Mouse (Mus musculus) thymus, adult 18-20 months (tissue): ENCODE measurements around the gene Anapc16.
"Not testable (repeated sequence)": the region's sequence is repeated elsewhere in the genome, so short reads cannot be mapped to it uniquely, and the experiment has no call there.

Source experiments
- DNase-seq, 2 experiments: peaks; one replicate each; pipeline ENCODE4 v3.0.0; 2022; ENCODE audit warnings: mixed read lengths in 2 of 2

Anapc16 gene

DNA sequence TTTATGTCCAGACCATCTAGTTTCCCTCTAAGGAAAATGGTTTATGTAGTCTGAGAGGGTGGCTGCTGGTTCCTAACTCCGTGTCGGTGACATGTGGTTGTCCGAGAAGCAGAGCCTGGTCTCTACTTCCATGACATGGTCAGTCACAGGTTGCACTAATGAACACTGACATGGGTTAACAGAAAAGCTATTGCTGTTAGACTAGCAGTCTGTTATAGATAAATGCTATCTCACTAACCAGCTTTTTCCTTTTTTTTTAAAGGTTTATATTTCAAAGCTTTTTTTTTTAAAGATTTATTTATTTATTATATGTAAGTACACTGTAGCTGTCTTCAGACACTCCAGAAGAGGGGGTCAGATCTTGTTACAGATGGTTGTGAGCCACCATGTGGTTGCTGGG, 3.9 kb downstream of the Anapc16 start:
- no peak for DNase-seq

DNA sequence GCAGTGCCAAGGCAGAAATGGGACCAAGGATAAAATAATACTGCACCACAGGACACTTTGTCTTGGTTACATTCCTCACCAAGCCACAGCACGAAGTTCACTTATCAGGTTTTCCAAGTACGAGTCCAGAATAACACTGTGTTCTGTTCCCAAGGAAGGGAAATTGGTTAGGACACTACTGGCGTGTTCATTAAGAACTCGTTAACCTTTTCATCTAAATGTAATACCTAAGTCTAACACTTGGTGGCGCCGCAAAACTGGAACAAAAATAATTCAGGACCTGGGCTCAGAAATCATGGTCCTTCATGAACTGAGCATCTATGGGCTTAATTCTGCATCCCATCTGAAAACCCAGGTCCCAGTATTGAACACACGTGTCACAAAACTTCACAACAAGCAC, 5.3 kb downstream of the Anapc16 start:
- DNase-seq = no peak

DNA sequence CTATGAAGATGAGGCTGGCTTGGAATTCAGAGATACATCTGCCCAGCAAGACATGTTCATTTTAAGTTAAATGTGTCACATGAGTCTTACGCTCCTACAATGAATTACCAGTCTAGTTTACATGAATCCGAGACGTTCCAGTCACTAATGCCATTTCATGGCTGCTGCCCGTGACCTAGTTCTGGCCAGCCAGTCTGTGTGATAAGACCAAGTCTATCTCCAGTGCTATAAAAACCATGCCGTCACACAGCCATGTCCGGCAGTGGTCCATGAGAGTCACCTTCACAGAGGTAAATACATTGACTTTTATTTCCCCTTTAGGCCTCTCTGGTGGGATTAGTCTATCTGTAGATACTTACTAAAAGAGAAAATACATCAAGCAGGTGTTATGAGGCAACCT, 7.0 kb downstream of the Anapc16 start:
- DNase-seq = no peak

DNA sequence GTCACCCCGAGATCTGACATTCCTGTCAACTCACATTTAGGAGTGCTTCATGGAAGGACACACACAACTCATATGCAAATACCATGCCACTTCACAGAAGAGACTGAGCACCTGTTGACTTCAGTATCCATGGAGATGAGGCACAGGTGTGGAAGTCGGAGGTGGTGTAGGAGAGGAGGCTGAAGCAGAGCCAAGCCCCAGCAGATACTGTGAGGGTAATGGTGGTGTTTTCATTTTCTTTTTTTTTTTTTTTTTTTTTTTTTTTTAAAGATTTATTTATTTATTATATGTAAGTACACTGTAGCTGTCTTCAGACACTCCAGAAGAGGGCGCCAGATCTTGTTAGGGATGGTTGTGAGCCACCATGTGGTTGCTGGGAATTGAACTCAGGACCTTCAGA, 9.1 kb downstream of the Anapc16 start:
- not testable (repeated sequence) for DNase-seq

DNA sequence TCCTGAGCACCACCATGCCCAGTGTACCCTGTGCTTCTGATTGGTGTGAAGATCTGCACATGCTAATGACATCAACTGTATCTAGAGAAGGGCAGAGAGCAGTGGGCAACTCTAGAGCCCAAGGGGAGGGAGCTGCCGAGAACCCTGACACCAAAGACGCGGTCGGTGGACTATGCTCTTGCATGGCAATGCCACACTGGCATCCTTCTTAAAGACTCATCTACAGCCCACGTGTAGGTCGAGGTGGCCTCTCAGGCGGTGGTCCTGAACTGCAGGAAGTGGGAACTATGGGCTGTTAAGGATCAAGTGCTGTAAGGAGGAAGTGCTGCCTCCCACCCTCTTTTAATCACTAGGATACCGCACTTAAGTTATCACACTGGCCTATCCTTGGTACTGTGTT, 10.9 kb downstream of the Anapc16 start:
- DNase-seq = no peak

DNA sequence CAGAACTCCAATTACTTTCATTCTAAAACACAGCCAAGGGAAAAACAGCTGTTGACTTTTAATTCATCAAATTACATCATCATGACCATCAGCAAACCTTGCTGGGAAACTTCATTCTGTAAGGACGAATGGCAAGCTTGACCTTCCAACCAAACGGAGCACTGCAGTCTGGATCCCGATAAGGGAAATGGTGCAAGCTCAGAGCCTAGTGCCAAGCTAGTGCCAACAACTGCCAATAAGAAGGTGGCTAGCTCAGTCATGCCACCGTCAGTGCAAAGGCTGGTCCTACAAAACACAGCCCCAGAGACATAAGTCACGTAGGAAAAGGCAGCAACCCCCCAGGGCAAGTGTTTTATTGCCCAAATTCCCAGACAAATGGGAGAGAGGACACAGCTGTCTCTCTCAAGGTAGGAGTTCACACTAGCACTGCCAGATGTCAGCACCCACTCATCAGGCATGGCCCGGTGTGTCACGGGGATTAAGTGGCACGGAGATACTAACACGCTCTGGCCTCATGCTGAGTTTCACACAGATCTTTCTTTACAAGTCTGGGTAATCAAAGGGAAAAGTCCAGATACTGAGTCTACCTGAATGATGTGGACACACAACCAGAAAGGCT, 11.6 kb downstream of the Anapc16 start:
- no peak for DNase-seq

DNA sequence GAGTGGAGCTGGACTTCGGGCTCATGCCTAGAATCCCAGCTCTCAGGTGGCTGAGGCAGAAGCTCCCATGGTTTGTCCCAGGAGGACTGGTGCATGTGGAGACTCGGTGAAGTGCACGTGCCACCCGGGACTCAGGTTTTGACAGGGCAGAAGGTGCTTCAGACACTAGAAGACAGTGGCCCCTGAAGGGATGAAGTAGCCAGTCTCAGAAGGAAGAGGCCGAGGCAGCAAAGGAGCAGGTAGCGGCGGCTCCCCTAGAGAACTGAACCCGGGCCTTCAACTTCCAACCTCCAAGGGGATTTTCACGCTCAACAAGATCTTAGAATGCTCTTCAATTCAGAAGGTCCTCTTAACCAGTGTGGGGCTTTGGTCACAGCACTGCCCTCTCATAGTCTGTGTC, 12.5 kb downstream of the Anapc16 start:
- DNase-seq = no peak

DNA sequence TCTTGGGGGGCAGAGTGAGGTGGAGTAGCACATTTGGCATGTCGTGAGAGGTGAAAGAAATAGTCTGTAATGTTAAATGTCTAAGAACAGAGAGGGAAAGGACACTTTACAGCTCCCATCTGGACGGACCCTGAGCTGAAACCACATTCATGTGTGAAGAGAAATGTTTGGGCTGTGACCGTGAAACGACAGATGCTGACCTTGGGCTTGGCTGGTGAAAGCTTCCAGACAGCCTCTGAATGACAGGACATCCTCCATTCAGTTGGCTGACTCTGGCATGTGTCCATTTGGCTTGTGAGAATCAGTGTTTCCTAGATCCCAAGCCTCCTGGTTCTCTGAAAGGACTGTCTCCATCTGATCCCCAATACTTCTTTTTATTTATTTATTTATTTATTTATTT, 14.9 kb downstream of the Anapc16 start:
- no peak for DNase-seq

DNA sequence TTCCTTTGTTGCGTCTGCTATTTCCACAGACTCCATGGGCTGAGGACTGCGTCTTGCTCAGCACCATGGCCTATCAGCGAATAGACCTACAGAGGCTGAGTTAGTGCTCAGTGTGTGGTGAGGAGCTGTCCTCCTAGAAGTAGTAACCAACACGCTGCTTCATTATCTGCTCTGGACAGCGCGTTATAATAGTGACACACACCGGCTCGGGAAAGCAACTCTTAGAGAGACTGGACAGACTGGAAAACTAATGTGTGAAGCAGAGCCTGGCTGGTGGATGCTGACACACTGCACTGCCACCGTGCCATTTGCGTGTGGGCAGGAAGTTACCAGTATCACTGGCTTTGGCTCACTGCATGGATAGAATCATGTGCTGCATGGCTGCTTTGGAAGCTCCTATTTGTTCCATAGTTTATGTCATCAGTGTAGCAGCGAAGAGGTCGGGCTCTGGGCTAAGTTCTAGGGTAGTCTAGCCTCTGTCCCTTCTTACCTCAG, 20.5 kb downstream of the Anapc16 start:
- no peak for DNase-seq

DNA sequence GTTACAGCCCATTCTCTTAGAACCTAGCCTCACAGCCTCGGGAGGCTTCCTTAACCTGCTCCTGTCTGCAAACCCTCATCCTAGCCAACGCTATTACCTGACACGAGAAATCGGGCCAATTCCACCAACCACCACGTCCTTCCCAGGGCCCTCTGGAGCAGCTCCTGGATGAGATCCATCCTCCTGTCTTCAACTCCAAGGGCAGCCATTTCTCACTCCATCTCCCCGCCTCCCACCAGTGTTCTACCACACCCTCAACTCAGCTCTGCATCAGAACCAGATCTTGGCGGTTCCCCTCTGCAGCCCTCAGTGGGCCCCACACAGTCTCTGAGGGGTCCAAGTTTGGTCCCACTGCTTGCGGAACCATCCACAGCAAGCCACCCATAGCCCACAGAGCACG, 21.1 kb downstream of the Anapc16 start:
- peak in 1 of 2 experiments; percentile 36 for DNase-seq

DNA sequence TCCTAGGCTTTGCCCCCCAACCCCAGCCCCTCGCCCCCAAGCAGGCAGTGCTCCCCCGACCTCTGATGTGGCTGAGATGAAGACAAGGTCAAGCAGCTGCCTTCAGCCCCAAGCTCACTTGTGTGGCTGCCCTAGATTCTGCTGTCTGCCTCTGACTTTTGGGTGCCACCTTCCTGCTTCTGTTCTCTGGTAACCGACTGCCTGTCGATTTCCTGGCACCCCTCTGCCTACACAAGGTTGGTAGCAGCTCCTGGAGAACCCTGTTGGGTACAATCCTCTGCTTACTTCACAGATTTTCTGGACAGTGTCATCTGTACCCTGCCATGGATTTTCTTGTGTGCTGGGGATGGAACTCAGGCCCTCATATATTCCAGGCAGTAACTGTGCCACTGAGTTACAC, 21.6 kb downstream of the Anapc16 start:
- DNase-seq = peak in 1 of 2 experiments; percentile 76

DNA sequence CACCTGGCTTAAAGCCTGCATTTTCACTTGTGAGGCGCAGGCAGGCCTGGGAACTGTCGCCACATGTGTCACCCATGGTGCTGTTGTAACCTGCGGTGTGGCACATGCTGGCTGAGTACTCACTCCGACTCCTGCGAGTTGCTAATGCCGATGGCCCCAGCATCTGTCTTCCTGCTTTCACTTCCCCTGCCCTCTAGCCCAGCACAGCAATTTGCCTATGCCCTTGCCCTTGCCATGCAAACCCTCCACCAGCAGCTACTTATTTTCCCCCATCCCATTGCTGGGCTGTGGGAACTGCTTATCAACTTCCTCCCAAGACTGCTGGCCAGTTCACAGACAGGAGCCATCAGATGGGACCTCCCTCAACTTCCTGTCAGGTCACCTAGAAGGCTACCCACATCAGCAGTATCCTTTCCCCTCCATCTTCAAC, 22.1 kb downstream of the Anapc16 start:
- peak in 1 of 2 experiments; percentile 70 for DNase-seq

DNA sequence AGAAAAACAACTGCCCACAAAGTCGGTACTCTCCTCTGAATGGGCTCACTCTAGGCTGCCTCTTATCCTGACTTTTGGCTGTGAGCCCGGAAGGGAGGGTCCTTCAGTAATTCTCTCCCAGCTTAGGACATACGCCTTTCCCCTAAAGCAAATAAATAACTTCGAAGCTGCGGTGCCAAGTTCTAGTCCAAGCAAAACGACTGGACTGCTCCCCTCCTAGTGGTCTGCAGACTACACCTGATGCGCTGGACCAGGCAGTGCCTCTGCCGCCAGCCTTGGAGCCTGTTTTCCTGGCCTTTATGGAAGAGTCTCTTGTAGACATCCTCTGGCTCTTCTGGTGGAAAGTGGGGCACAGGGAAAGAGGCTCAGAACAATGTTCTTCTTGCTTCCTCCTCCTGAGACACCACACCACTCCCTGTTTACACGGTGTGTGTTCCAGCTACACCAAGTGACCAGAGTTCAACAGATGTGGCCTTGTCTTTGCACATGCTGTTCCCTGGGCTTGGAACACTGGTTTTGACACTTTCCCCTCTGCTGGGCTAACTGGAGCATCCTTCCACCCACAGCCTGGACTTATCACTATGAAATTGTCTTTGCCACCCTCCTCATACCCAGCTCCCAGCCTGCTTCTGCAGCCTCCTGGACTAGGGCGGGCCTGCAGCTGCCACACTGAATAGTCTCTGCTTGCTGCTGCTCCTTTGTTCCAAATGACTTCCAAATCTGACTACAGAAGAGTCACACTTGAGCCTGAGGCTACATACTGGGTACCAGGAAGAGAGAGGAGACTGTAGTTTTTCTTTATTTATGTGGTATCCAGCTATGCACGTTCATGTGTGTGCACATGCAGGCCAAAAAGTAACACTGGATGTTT, 23.8 kb downstream of the Anapc16 start:
- DNase-seq = no peak

DNA sequence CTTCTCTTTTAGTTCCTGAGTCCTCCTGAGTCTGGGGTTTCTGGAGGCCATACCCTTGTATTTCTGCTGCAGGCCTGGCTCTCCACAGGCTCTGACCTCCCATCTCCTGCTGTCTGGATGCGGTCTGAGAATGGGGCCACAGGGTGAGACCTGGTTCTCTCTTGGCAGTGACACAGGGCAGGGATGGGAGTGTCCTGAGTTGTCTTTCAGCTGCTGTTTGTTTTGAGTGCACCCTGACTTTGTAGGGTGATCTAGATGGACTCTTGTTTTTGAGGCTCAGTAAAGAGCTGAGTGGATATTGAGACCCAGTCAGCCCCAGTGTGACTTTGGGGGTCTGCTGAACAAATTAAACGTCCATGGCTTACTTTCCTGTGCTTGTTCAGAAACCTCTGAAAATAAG, 24.5 kb downstream of the Anapc16 start:
- DNase-seq = no peak

DNA sequence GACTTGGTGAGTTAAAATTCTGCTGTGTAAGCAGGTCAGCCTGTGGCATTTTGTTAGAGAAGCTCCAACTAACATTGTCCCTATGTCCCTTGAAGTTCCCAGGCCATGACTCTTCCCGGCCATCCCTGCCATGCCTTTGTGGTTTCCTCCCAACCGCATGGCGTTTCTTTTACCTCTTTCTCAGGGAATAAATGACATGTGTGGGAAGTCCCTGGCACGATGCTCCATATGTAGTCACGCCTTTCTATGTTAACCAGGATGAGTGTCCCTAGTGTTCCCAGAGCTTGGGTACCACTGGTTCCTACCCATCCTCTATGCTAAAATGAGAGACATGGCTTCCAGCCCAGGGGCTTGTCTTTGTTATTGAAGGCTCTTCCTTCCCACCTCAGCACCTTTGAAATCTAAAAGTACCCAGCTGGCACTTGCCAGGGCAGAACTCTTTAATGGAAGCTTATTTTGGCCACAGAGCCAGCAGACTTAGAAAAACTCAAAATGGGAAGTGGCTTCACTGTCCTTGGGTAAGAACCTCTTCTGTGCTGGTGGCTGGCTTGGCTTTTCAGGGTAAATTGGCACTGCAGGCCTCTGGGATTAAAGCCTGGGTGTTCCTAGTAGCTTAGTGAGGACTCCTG, 25.1 kb downstream of the Anapc16 start:
- no peak for DNase-seq

DNA sequence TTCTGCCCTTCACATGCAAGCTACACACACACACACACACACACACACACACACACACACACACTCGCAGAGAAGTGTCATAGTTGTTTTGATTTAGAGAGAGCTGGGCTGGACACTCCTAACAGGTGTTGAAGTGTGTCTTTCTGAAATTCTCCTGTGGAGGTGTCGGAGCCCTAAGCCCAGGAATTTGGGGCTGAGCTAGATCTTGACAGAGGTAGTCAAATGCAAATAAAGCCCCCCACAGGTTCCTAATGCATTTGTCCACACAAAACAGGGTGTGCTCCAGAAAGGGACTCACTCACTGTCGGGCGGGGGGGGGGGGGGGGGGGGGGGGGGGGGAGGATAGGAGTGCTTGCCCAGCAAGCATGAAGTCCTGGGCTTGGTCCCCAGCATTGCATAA, 25.8 kb downstream of the Anapc16 start:
- DNase-seq = no peak

DNA sequence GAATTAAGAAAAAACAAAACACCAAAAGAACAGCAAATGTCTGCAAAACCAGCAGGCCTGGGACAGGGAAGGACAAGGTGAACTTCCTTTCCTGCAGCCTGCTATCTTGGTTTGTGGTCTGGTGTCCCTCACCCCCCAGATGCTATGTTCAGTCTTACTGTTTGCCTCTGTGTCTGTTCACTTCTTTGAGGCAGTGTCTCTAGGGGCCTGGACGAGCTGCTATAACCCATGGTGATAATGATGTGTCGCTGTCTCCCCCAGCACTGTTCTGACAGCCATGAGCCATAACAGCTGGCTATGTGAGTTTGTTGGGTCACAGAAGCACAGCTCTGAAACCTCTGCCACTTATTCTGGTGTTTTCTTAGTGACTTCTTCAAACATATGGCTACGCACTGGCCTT, 28.1 kb downstream of the Anapc16 start:
- peak in 1 of 2 experiments; percentile 64 for DNase-seq

DNA sequence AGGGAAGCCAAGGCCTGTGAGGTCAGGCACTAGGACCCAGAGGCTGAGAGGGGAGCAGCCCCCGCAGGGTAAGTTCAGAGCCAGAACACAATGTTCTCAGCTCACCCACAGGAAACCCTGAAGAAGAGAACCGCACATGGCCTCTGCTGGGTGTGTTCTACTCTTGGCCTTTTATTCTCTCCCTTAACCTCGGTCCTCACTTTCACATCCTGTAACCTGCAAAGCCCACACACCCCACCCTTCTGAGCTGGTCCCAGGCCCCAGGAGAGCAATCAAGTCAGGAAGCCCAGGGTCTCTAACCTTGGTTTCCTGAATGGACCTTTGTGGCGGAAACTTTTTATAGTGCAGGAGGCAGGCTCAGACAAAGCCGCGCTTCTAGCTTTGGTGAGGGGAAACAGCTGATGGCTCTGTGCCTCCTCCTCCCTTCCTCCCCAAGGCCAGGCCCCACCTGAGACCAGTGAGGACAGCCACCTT, 28.7 kb downstream of the Anapc16 start:
- peak; percentile 81 to 94 for DNase-seq

DNA sequence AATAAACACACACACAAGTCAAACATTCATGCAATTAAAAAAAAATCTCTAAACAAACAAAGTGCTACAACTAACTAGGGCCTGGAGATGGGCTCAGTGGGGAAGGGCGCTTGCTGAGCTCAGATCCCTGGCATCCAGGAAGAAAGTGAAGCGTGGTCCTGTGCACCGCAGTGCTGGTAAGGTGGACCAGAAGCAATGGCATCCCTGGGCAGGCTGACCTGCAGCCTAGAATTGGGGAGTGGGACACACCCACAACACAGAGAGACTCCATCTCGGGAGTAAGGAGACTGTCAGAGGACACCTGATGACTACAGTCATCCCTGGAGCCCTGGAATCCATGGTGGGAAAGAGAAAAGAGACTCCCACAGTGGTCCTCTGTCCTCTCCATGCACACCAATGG, 29.5 kb downstream of the Anapc16 start:
- DNase-seq = peak in 1 of 2 experiments; percentile 35

DNA sequence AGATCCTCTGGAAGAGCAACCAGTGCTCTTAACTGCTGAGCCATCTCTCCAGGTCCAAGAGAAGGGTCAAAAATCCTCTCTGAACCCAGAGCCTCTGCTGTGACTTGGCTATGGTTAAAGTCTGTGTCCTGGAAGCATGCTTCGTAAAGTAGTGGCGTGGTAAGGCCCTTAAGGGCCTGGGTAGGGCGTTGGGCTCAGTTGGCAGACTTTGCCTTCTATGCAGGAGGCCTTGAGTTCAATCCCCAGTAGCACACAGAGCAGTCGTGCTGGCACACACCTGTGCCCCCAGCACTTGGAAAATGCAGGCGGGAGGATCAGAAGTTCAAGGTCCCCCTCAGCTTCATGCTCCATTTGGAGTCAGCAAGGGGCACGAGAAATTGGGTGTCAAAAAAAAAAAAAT, 29.9 kb downstream of the Anapc16 start:
- no peak for DNase-seq

DNA sequence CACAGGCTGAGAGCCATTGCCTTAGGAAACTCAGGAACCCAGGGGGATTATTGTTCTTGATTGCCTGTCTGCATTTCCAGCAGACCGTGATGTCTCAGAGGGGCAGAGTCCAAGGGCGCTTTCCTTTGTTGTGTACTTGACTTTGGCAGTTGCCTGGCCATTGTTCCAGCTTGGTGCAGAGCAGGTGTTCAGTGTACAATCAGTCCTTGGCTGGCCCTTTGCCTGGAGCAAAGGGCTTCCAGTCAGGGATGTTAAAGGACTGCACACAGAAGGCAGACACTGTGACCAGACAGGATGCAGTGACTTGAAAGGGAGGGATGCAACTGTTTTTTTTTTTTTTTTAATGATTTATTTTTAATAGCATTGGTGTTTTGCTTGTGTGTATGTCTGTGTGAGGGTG, 30.4 kb downstream of the Anapc16 start:
- DNase-seq = peak in 1 of 2 experiments; percentile 42

DNA sequence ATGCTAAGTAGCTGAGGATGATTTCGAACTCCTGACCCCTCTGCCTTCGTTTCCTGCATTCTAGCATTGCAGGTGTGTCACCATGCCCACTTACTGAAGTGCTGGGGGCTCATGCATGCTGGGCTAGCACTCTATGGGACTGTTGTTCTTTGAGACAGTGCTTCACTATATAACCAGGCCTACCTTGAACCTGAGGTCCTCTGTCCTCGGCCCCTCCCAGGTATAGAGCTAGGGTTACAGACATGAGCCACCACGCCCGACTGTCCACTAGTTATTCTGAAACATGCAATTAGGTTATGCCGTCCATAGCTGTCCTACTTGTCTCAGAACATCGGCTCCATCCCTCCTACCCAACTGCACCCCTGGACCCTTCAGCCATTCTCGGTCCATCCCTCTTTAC, 31.1 kb downstream of the Anapc16 start:
- DNase-seq = no peak

DNA sequence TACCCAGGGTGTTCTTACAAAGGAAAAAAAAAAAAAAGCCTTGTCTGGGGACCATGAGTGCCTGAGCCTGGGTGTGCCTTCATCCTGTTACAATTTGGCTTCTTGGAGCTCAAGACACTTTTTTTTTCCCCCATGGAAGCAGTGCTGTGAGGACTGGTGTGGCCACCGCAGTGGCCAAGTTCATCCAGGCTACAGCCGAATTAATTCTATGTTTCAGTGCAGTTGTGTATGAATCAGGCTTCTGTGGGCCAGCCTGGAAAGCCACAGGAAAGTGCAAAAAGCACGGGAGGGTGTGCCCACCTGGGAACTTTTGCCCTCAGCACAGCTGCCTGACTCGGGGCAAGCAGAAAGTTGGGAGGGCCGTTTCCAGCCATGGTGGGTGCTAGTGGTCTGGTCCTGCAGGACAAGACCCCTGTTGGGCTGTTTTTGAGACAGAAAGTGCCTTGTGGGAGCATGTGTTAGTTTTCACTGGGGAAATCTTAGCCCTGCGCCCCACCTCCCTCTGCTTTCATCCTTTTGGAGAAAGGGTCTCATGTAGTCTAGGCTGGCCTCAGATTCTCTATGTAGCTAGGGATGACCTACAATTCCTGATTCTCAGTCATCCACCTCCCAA, 32.4 kb downstream of the Anapc16 start:
- DNase-seq = peak in 1 of 2 experiments; percentile 67
